Mouse (Mus musculus) C2C12 (cell line): ENCODE measurements around the gene A630089N07Rik. TPM values are rescaled to one million over a fixed set of nuclear protein-coding genes. Genes with fewer than 3 reads are reported as not detected.

Experiments used
- H3K27me3 ChIP-seq: one replicate; pipeline ENCODE4 v1.6.1; 2011; ENCODE audit not compliant: control insufficient read depth, insufficient read depth, insufficient read length
- H3K36me3 ChIP-seq: one replicate; pipeline ENCODE4 v1.6.1; 2011; ENCODE audit not compliant: control insufficient read depth, insufficient read depth
- H3K4me3 ChIP-seq: one replicate; pipeline ENCODE4 v1.5.1; 2011; ENCODE audit warnings: mild to moderate bottlenecking, control low read depth; ENCODE audit not compliant: poor library complexity, insufficient read depth, severe bottlenecking
- H3K79me2 ChIP-seq: one replicate; pipeline ENCODE4 v1.6.1; 2011; ENCODE audit not compliant: control insufficient read depth, insufficient read depth
- H3K79me3 ChIP-seq: one replicate; pipeline ENCODE4 v1.6.1; 2011; ENCODE audit warnings: low read depth, control low read depth
- H3ac ChIP-seq: one replicate; pipeline ENCODE3; 2011; ENCODE audit warnings: low read depth; ENCODE audit not compliant: control insufficient read depth, insufficient read length
- CEBPB ChIP-seq: IDR thresholded peaks from one replicate; pipeline ENCODE4 v1.6.1; 2011; ENCODE audit warnings: low read depth, mild to moderate bottlenecking, control low read depth, moderate library complexity
- CTCF ChIP-seq: IDR thresholded peaks from one replicate; pipeline ENCODE4 v1.5.1; 2011; ENCODE audit not compliant: control insufficient read depth, insufficient read depth, insufficient read length
- FOSL1 ChIP-seq: IDR thresholded peaks from one replicate; pipeline ENCODE4 v1.8.0; 2011; ENCODE audit warnings: mild to moderate bottlenecking, low read length; ENCODE audit not compliant: poor library complexity, insufficient read depth, severe bottlenecking
- MAX ChIP-seq: IDR thresholded peaks from one replicate; pipeline ENCODE4 v1.6.1; 2011; ENCODE audit warnings: mild to moderate bottlenecking, control low read depth
- MYOD1 ChIP-seq: IDR thresholded peaks from one replicate; pipeline ENCODE4 v1.6.1; 2011; ENCODE audit warnings: low read depth; ENCODE audit not compliant: control insufficient read depth, insufficient read length
- MYOG ChIP-seq: IDR thresholded peaks from one replicate; pipeline ENCODE4 v1.6.1; 2011; ENCODE audit not compliant: control insufficient read depth, insufficient read length; ENCODE audit errors: extremely low read depth
- USF1 ChIP-seq: IDR thresholded peaks from one replicate; pipeline ENCODE4 v1.6.1; 2011; ENCODE audit warnings: low read depth, mild to moderate bottlenecking, control low read depth, moderate library complexity
- polyA plus RNA-seq: library from polyadenylated mRNA; unstranded; fragments of >200 nt; fragmentation: generic; extraction: Trizol; gene quantifications from one replicate; pipeline ENCODE4 v1.2.1, GENCODE M21; 2012; ENCODE audit warnings: missing spikeins

The A630089N07Rik gene
- polyA plus RNA-seq, 1 experiment: 1.2 TPM

DNA sequence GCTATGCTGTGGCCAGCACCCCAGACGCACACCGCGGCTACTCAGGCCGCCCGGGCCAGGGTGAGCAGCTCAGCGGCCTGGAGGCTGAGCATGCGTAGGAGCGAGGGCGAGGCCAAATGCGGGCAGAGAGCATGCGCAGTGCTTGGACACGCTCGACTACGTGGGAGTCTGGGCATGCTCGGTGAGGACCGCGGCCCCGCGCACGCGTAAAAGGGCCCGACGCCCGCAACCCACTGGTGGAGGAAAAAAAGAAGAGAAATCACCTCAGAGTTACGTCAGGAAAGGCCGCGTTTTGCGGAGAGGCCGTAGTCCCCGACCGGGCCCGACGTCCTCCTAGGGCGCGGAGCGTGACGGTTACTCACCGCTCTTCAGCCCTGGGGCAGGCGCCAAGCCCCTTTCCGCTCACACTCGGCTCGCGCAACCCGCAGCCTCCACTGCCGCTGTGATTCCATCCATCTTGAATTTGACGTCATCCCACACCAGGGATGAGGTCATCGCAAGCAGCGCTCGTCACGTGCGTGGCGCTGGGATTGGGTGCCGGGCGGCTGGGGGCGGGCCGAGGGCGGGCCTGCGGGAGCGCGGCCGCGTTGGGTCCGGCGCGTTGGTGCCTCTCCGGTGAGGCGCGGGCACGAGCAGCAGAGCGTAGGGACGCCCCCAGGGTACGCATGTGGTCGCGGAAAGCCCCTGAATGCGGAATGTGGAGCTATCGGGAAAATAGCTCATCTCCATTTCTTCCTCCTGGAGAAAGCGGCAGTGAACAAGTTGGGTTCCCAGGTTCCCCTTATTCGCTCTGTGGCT lies 119.9 kb downstream of the A630089N07Rik start, which contains the start of the genes C2cd2 and Zbtb21:
Gene C2cd2 (minus strand): TSS at position 448 of the 798 bp plus-strand sequence.
Gene Zbtb21 (minus strand): TSS at position 472 of the 798 bp plus-strand sequence.
- Histone ChIP-seq H3K4me3 (peak within 1 kb of the TSS; percentile 72), H3K27me3 (no peaks in the 10 kb centered on the region), H3K79me3 (peaks cover 28% of the 10 kb centered on the region), H3K79me2 (peaks cover 45% of the 10 kb centered on the region), H3K36me3 (peaks cover 4% of the 10 kb centered on the region), H3ac (peak within 1 kb of the TSS; percentile 65)
- no peak for TF ChIP-seq MYOG
- no peak for TF ChIP-seq CEBPB
- TF ChIP-seq CTCF: no peak
- TF ChIP-seq FOSL1: no peak
- peak; percentile 88 for TF ChIP-seq MAX
- TF ChIP-seq MYOD1: no peak
- peak; percentile 78 for TF ChIP-seq USF1

GRCm38 (mm10) chr16:97961381-97962150 lies 120.7 kb downstream of the A630089N07Rik start:
- peaks cover 45% of the 10 kb centered on the region for H3K79me2 ChIP-seq
- TF ChIP-seq CEBPB (no peak), CTCF (no peak), MYOG (no peak), MAX (no peak), MYOD1 (no peak), FOSL1 (no peak), USF1 (no peak)
- H3K79me3 ChIP-seq: peaks cover 28% of the 10 kb centered on the region
- peak overlapping the region; percentile 65 for H3ac ChIP-seq
- no peaks in the 10 kb centered on the region for H3K27me3 ChIP-seq
- H3K36me3 ChIP-seq: peaks cover 7% of the 10 kb centered on the region
- H3K4me3 ChIP-seq: peak overlapping the region; percentile 72

DNA sequence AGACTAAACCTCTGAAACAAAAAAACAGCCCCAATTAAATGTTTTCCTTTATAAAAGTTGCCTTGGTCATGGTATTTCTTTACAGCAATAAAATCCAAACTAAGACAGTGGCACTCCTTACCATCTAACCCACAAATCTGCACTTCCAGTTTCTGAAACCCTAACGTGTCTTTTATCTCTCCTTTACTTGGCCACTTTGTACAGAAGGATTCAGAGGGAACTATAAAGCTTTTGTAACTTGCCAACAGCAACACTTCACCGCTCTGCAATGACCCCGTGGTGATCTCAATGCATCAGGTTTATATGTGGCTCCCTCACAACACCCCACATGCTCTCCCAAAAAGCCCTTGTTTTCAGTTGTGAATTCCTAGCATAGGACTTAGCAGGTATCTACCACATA lies 121.9 kb downstream of the A630089N07Rik start:
- TF ChIP-seq CTCF (no peak), USF1 (no peak), CEBPB (no peak), MYOG (no peak), MAX (no peak), MYOD1 (no peak), FOSL1 (no peak)
- H3K4me3 ChIP-seq: no peak overlapping the region
- H3K27me3 ChIP-seq: no peaks in the 10 kb centered on the region
- H3K79me3 ChIP-seq: peaks cover 34% of the 10 kb centered on the region
- peaks cover 19% of the 10 kb centered on the region for H3K36me3 ChIP-seq
- peaks cover 45% of the 10 kb centered on the region for H3K79me2 ChIP-seq
- H3ac ChIP-seq: no peak overlapping the region

- H3K27me3 ChIP-seq: no peaks in the 10 kb centered on the region
- H3K4me3 ChIP-seq: no peak overlapping the region
- TF ChIP-seq MYOG (no peak), MYOD1 (no peak), CEBPB (no peak), CTCF (no peak), FOSL1 (no peak), MAX (no peak), USF1 (no peak)
- H3K36me3 ChIP-seq: peaks cover 30% of the 10 kb centered on the region
- no peak overlapping the region for H3ac ChIP-seq
- H3K79me3 ChIP-seq: peaks cover 38% of the 10 kb centered on the region
- H3K79me2 ChIP-seq: peaks cover 59% of the 10 kb centered on the region
Observed at GRCm38 (mm10) chr16:97958401-97958973, 123.8 kb downstream of the A630089N07Rik start.

DNA sequence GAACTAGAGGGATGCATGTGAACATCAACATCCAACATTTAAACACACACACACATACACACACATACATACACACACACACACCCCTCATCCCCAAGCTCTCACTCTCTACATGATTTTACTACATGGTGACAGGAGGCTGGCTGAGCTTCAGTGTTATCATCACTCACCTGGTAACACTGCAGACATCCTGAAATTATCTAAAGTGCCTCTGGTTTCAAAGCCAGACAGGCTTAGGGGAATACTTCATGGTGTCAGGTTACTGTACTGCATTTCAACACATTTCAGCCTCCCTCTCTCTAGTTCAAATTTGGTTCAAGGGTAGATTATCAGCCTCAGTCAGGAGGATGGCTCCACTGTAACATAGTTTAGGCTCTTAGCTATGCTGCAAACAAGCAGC lies 124.6 kb downstream of the A630089N07Rik start:
- H3K79me2 ChIP-seq: peaks cover 59% of the 10 kb centered on the region
- peaks cover 38% of the 10 kb centered on the region for H3K79me3 ChIP-seq

More for the DNA sequence above, 124.6 kb downstream of the A630089N07Rik start:
- TF ChIP-seq CTCF (no peak), MYOD1 (no peak), USF1 (no peak), MYOG (no peak), MAX (no peak), CEBPB (no peak), FOSL1 (no peak)
- Histone ChIP-seq H3K36me3 (peaks cover 37% of the 10 kb centered on the region), H3K27me3 (no peaks in the 10 kb centered on the region), H3K4me3 (no peak overlapping the region), H3ac (no peak overlapping the region)
